Mouse (Mus musculus) urinary bladder, postnatal 10 days (tissue): ENCODE data around the gene Csmd2.
"Not testable (repeated sequence)": the region's sequence is repeated elsewhere in the genome, so short reads cannot be mapped to it uniquely, and the experiment has no call there.

ENCODE experiments used
- DNase-seq: peaks from one replicate; pipeline ENCODE4 v3.0.0; 2022; ENCODE audit warnings: low spot score

Gene Csmd2

DNA sequence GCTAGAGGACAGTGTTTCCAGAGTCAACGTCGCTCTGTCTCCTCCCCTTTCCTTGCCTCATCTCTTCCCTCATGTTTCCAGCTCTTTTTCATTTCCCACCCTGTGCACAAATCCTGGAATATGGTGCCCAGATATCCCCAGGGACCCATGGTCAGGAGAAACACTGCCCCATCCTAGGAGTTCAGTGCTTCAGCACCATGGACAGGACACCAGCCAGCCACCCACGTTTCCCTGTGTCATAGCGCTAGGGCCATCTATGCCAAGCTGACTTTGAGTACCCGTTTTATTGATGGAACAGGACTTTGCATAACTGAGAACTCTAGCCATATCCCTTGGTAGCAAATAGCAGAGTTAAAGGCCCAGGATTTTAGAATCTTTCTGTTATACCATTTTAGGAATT, 55.0 kb downstream of the Csmd2 start:
- no peak for DNase-seq

DNA sequence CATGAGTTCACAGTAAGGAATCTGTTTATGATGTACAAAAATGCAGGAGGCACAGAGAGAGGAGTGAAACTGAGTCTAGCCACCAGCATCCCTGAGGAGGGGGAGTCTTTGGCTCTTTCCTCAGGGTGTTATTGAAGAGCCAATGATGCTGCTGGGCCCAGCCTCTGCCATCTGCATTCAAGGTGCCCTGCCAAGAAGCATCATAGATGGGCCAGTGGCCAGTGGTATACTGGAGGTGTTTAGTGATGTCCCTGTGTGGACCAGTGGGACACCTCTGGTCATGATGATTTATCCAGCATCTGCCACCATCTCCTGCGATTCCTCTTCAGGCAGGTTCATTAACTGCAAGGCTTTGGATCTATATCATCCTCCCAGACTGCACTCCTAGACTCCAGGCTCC, 61.1 kb downstream of the Csmd2 start:
- DNase-seq, result no peak

DNA sequence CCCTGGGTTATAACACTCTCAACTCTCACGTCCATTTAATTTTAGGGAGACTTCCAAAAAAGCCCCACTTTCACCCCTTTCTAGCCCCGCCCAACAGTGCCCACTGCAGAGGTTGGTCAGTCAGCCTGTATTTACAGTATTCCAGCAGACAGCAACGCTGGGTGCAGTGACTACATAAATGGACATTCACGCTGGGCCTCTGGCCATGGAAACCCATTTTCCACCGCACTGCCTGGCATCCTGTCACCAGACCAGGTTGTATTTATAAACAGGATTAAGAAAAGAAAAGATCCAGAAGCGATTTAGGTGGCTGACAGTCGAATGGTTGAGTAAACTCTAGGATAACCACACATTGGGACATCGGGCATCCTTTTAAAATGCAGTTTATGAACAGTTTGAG, 65.0 kb downstream of the Csmd2 start:
- DNase-seq, result no peak

DNA sequence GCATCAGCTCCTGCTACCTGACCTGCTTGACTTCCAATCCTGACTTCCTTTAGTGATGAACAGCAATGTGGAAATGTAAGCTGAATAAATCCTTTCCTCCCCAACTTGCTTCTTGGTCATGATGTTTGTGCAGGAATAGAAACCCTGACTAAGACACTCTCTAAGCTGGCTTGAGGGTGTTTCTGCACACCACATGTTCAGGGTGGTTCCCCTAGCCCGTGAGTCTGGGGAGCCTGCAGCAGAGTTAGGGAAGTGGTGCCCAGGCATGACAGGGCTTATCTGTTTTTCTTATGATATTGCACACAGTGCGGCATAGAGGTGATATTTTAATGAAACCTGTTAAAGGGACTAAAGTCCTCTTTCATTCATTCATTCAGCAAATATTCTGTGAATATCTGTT, 73.6 kb downstream of the Csmd2 start:
- DNase-seq, result not testable (repeated sequence)

DNA sequence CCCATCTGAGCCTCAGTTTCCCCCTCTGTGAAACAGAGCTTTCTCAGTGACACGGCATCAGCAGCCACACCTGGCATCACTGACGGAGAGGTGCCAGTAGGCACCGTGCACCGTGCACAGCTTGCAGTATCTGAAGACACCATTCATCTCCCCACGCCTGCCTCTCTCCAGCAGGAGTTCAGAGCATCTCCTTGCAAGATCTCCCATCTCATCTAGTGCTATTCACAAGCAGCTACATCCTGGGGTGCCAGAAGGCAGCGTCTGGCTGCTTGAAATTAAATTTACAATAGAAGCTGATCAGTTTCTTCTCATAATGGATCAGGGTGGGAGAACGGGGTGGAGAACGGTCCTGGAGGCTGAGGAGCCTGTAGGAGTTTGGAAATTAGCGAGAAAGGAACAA, 79.5 kb downstream of the Csmd2 start:
- DNase-seq, result no peak

DNA sequence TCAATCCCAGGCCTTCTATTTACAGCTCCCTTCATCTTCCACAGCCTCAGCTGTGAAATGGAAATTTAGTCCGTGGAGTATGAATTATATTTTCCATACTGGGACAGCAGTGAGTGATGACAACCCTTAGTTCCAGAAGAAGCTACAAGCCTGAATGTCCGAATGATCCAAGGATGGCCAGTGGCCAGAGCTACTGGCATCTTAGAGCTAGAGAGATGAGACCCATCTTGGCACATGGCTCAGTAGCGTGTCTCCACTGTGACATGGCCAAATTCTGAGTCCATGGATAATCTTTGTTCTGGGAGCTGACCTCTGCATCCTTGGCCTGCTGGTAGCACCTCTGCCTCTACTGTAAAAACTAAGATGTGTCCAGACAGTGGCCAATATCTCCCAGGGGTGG, 96.8 kb downstream of the Csmd2 start:
- no peak for DNase-seq

DNA sequence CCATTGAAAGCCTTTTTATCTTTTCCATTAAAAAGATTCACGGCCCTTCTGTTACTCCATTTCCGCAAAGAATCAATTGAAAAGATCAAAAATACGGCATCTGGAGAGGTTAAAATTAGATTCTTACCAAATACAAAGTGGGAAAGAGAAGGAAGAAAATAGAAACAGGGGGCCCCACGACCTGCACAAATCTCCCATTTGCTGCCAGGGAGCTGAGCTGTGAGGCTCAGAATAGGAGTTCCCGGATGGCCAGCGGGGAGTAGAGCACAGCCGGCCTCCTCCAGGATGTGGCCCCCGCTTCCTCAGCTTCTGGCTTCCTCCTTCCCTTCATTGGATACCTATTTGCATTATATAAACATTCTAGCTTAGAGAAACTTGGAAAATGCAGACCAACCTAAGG, 97.4 kb downstream of the Csmd2 start:
- no peak for DNase-seq

DNA sequence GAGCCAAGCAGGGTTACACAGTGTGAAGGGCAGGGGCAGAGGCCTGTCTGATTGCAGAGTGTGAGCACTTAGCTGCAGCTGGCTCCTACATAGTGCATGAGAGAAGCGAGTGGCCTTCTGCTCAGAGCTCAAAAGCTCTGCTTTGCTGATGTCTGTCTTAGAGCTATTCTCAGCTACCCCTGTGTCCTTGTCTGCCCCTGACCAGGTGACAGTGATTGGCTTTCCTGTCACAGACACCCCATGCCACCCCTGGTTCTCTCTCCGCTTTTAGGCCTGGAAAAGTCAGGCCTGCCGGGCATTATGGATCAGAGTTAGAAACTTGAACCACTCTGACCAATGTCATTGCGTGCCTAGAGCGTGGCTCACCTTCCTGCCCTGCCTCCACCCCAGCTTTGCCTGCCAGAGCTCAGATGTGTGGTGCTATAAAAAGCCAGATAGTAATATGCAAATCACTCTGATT, 99.5 kb downstream of the Csmd2 start:
- no peak for DNase-seq

DNA sequence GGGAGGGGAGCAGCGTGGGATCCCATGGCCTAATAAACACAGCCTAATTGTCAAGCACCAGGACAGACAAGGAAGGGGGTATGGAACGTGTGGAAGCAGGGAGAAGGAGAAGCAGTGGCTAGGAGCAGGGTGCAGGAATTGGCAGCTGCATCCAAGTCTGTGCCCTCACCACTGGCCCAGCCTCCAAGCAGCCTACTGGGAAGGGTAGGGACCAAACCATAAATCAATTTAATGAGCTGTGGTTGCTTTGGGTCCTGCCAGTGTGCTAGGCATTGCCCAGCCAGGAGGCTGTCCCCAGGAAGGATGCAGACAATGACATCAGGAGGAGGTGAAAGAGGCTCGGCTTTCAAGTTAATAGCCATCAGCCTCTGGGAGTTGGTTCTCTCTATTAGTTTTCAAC, 100.0 kb downstream of the Csmd2 start:
- no peak for DNase-seq

DNA sequence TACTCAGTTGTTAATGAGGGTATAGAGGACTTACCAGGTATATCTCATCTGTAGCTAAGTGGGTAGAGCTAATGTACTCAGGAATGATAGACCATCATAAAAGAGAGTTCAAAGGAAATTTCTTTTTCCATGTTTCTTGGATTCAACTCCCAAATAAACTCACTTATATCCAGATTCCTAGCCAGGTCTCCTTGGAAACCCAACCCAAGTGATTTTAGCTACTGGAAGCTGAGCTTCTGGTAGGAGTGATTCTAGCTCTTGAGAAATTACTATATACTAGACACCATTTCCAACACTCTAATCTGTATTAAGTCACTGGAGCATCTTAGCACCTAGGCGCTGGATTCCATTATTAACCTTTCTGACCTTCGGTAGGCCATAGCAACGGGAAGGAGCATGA, 100.6 kb downstream of the Csmd2 start:
- DNase-seq, result no peak

DNA sequence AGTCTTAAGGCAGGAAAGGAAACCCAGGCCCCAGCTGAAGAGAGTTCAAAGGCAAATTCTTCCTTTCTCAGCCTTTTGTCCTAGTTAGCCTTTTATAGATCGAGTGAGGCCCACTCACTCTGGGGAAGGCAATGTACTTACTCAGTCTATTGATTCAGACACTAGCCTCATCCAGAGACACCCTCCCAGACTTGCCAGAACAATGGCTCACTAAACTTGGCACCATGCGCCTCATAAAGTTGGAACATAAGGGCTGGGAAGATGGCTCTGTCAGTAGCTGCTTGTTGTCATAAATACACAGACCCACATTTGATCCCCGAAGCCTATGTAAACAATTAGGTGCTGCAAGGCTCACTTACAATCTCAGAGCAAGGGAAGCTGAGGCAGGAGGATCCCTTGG, 104.3 kb downstream of the Csmd2 start:
- DNase-seq, result no peak

DNA sequence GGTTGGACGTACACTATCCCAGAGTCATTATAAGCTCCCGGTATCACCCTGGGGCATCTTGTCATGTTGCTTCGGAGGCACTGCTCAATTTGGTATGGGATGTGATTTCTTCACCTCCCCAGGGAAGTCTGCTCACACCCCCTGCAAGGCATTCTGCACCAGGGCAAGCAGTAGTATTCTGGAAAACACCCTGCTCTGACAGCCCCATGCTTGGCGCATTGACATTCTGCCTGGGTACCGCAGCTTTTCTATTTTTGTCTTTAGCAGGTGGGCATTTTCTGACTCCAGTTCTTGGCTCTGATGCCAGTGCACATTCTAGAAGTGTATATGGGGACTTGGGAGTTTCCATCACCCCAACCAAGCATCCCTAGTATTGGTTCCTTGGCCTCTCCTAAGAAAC, 111.9 kb downstream of the Csmd2 start:
- DNase-seq, result no peak

DNA sequence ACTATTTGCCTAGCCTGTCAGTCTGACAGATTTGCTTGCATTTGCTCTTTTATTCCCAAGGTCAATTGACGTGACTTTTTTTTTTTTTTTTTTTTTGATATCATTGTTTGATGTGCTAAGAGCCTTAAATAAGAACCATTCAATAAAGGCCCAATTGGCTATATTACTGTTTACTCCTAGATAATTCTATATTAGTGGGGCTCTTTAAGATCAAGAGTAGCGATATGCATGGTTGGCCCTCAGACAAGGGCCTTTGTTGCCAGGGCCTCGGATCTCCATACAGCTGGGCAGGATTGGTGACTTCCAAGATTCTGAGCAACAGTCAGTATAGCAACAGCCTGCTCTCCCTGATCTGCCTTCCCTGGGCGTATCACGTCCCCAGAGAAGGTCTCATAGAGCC, 112.9 kb downstream of the Csmd2 start:
- DNase-seq, result no peak

DNA sequence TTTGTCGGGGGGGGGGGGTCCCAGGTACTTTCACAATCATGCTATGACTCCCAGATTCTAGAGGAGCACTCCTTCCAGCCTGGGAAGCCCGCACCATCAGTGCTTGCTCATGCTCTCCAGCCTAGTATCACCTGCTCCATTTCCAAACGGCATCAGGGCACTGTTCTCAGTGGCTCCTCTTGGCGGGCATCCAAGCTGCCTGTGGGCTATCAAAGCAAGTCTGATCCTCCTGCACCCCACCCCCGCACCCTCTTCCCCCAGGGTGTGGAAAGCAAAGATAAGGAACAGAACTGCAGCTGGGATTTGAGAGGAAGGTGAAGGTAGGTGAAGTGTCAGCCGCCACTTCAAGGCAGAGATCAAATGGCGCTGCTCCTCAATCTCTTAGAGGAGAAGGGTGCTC, 128.7 kb downstream of the Csmd2 start:
- DNase-seq, result no peak

DNA sequence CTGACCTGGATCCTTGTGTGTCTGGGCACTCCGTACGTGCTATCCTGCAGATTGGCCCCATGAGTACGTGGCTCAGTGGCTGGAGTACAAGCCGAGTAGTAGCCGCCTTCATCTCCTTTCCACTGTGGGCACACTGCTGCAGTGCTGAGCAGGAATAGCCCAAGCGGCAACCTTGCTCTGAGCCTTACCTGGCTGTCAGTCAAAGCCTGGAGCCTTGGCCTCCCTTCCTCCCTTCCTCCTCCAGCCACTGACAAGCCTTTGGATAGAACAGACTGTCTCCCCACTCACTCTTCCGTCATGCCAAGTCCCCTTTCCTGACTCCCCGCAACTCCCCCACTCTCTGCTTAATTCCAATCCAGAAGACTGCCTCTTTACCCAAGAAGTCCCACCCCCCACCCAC, 135.6 kb downstream of the Csmd2 start:
- no peak for DNase-seq

DNA sequence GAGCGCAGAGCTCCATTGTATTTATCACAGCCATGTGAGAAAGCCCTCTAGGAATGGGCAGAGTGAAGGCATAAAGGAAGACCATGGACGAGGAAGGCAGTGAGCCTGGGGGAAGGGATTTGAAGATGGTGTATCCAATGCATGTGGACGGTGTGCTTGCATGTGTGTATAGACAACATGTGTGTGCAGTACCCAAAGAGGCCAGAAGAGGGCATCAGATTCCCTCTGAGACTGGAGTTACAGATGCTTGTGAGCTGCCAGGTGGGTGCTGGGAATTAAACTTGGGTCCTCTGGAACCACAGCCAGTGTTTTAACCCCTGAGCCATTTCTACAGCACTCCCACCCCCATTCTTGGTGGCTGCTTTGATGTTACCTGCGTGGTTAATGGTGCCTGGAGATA, 137.1 kb downstream of the Csmd2 start:
- DNase-seq, result no peak

DNA sequence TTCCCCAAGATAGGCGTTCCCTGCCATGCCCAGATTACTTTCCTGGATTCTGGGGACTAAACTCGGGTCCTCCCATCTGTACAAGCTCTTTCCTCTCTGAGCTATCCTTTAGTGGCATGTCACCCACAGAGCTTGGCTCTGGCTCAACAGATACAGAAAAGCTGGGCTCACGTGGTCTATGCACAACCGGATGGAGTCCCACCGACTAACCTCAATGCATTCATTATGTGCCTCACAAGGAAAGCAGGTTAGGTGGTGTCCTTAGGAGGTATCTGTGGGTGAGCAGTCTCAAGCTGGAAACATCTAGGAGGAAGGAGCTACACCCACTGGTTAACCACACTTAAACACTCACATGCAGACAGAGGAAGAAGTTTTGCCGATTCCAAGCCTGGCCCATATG, 140.9 kb downstream of the Csmd2 start:
- no peak for DNase-seq

DNA sequence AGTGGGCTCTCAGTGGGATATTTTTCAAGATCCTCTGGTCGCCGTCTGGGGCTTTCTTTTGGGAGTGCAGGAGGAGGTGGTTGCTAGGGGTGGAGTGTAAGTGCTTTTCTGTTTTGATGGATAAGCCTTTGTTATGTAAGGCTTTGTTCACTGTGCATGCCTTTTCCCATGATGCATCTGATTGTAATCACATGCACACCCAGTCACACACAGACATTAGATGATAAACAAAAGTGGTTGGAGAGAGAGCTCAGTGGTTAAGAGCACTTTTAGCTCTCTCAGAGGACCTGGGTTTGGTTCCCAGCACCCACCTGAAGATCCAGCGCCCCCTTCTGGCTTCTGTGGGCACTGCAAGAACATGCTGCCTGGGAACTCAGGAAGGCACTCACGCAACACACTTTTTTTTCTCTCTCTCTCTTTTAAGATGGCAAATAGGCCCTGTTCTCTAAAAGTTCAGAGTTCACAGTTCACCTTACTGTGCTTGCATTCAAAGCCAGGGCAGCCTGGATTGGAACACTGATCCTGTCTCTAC, 143.0 kb downstream of the Csmd2 start:
- no peak for DNase-seq

DNA sequence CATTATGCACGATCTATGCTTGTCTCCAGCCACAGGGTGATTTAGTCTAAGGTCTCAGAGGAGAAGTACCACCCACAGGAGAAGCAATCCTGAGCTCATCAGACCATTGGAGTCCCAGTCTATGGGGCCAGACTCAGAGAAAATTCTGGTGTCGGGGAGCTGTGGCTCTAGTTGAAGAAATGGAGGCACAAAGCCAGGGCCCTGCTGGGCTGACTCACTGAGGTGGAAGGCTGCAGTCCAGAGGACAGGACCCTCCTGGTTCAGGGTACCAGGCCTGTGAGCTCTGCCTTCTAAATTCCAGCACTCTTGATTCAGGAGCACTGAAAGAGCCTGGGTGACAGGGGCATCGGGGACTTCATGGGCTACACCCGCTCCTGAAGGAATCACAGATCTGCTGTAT, 144.0 kb downstream of the Csmd2 start:
- DNase-seq, result no peak

DNA sequence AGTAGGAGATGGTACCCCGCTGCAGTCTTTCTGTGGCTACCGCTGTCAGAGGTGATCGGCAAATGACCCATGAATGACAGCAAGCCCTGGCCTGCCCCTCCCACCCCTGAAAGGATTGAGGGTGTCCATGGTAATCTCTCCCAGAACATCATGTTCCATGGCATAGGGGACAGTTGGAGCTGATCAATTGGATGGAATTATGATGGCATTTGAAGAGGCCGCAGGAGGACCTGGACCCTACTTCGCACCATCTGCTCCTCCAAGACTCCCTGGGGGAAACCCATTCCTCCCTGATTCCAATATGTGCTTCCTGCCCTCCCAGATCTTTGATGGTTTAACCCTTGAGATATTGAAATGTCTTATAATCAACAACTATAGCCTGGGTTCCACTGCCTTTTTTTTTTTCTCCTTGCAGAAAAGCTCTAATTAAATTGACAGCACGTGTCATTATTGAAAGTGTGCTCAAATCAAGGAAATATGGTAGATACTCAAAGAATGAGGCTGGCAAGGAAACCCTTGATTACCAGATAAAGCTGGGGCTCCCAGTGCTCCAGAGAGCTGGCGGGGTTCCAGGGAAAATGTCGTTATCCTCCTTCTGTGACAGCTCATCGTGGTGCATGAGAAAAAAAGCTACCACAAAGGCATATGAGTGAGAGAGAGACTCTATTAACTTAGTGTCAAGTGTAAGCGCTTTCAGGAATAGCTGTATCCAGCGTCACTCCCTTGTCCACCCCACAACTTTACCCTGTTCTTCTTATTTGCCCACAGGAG, 145.4 kb downstream of the Csmd2 start:
- no peak for DNase-seq

DNA sequence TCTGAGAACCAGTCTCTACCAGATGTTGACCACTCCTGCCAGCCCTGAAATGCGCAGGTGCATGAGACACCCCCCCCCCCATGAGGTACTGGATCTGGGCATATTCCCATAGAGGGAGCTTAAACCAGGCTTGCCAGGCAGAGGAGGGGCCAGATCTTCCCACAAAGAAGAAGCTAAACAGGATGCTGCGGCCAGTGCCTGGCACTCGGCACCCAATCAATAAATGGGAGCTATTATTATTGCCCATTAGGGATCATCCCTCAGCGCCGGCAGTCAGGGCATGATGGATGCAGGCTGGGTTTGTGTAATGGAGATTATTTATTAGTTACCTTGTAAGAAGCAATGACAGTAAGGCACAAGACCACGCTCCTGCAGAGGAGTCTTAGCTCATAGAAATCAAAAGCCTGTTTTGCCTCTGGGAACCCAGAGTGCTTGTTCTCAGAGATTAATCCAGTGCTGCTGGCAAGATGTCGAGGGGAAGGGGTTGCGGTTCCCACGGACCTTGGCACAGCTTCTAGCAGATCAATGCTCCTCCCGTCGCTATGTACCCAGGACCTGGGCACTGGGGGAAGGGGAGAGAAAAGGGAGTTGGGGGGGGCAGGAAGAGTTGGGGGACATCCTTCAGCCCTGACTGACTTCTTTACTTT, 146.8 kb downstream of the Csmd2 start:
- DNase-seq, result no peak

DNA sequence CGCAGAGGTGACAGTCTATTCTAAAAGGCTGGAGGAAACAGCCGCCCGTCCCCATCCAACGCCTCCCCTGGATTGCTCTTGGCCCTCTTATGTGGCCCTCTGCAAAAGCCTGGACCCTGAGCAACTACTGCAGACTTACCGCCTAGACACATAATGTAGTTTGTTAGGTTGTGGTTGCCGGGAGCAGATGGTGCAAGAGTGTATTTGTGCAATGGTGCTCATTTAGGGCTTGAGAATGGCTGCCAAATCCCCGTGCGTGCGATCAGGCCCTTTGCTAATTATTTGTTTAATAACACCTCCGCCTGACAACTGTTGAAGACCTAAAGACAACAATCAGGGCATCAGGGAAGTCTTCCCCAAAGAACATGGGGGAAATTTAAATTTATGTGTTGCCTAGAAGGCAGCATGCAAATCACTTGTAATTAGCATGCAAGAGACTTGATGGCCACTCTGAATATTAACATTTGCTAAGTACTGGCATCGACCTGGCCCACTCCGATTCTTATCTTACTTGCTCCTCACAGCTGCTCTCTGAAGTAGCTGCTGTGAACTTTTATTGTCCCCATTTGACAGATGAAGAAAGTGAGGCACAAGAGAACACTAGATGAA, 147.5 kb downstream of the Csmd2 start:
- no peak for DNase-seq

DNA sequence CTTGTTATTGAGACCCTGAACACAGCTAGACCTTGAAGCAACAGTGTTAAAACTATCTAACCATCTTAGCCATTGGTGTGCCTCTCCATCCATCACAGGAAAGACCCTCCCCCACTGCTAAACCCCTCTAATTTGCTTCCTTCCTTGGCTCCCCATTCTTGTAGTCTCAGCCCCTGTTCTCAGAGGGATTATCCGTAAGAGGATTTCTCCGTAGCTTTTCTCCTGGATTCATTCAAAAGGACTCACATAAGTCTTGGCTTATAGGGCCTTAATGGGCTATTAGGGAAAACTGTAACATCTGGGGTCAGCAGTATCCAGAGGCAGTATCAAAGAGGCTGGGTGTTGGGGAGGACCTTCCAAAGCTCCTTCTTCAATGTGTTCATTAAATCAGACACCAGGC, 152.3 kb downstream of the Csmd2 start:
- DNase-seq, result no peak
